Mouse (Mus musculus) granulocyte monocyte progenitor cell, adult 5-6 weeks (primary cell): ENCODE data around the gene Cfap126. TPM values are rescaled to one million over a fixed set of nuclear protein-coding genes. Genes with fewer than 3 reads are reported as not detected.
"Not testable (repeated sequence)": the region's sequence is repeated elsewhere in the genome, so short reads cannot be mapped to it uniquely, and the experiment has no call there.

Source experiments
- ATAC-seq: replicated peaks from 2 replicates; pipeline ENCODE4 v1.8.0; 2016; ENCODE audit warnings: mild to moderate bottlenecking, moderate TSS enrichment, inconsistent platforms; ENCODE audit not compliant: poor library complexity, severe bottlenecking
- total RNA-seq, 2 experiments: library from RNA; stranded (forward) in 1 of 2; stranded (reverse) in 1 of 2; fragments of 200-712, 200-1000 nt in 1 of 2; fragments of >200 nt in 1 of 2; fragmentation: Nextera tagmentation in 1 of 2; gene quantifications; 2 replicates each; pipeline ENCODE4 v1.2.3; 2014 to 2017

Gene Cfap126
- total RNA-seq, 2 experiments from 2014 or later, result 1.5 to 1.7 TPM

- ATAC-seq, result no peak
Observed at GRCm38 (mm10) chr1:171120893-171121292, 7.2 kb downstream of the Cfap126 start.

- ATAC-seq, result peak; percentile 22
Observed at GRCm38 (mm10) chr1:171121839-171122238, 8.1 kb downstream of the Cfap126 start.

- ATAC-seq, result peak; percentile 85
Observed at GRCm38 (mm10) chr1:171122932-171123331, 9.2 kb downstream of the Cfap126 start.

DNA sequence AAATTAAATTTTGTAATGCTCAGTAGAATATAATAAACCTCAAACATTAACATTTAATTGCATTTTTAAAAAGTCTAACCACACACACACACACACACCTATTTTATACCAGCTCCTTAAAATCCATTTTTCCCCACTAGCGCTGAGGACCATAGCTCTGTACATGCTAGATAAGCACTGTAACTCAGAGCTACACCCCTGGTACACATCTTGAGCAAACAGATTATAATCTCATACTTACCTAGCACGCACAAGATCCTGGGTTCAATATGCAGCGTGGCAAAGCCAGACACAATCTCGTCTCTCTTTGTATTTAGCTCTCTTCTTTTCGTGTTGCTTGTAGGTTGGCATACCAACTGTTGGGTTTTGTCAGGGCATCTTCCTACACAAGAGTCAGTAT, 10.7 kb downstream of the Cfap126 start:
- ATAC-seq, result no peak

GRCm38 (mm10) chr1:171129251-171129650, 15.5 kb downstream of the Cfap126 start:
- ATAC-seq, result no peak

DNA sequence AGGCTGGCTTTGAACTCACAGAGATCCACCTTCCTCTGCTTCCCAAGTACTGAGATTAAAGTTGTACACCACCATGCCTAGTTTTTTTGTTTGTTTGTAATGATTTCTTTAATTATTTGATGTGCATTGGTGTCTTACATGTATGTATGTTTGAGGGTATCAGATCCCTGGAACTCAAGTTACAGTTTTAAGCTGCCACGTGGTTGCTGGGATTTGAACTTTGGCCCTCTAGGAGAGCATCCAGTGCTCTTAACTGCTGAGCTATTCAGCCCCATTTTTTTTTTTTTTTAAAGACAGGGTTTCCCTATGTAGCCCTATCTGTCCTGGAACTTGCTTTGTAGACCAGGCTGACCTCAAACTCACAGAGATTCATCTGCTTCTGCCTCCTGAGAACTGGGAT, 17.3 kb downstream of the Cfap126 start:
- no peak for ATAC-seq

DNA sequence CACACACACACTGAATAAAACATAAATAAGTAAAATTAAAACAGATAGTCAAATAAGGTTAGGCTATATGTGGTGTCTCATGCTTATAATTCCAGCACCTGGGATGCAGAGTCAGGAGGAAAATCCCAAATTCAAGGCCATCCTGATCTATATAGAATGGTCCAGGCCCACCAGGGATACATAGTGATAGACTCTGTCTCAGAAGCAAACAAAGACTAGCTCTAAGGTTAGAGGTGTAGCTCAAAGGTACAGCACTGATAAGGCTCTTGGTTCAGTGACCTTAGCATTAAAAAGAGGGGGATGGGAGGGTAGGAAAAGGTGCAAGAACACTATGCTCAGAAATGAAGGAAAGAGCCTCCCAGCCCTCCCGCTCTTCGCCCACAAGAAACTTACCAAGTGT, 21.9 kb downstream of the Cfap126 start:
- ATAC-seq, result no peak

GRCm38 (mm10) chr1:171137486-171138155, 23.9 kb downstream of the Cfap126 start:
- not testable (repeated sequence) for ATAC-seq

DNA sequence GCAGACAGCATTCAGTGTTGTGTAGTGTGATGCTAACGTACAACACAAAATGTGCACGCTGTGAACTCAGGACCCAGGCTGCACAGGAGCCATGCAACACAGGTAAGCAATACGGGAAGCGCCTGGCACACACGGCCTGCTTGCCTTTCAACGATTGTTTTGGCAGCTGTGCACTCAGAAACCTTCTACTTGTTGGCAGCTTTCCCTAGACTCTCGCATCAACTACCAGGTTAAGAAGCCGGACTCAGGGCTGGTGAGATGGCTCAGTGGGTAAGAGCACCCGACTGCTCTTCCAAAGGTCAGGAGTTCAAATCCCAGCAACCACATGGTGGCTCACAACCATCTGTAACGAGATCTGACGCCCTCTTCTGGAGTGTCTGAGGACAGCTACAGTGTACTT, 29.3 kb downstream of the Cfap126 start:
- not testable (repeated sequence) for ATAC-seq

GRCm38 (mm10) chr1:171149974-171150760, 36.4 kb downstream of the Cfap126 start, which contains the start of the genes Sdhc and Mpz:
Gene Sdhc (minus strand): TSS chr1:171150603.
Gene Mpz (plus strand): TSS chr1:171150711.
- ATAC-seq, result peak; percentile 99

DNA sequence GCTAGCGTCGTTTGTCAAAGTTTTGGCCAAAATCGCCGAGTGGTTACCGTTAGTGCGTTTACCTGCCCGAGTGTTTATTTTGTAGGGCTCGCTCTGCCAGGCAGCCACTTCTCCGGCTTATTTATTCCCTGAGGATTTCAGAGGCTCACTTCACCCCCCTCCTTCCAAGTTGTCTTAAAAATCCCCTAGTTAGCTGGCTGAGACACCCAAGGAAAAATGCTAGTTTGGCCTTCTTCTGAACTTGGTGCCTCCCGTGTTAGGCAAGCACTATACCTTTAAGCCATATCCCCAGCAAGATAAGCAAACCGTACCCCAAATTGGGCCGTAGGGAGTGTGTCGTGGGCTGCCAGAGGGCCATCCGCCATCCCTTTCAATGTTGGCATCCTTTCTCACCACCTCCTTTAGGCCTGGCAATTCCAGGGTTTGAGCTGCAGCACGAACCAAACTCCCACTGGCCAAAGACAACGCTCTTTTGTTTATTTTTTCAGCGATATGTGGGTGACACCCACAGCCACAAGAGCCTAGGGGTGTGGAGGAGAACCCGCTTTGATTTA, 37.2 kb downstream of the Cfap126 start:
- ATAC-seq, result no peak

GRCm38 (mm10) chr1:171151966-171152365, 38.2 kb downstream of the Cfap126 start:
- ATAC-seq, result no peak

DNA sequence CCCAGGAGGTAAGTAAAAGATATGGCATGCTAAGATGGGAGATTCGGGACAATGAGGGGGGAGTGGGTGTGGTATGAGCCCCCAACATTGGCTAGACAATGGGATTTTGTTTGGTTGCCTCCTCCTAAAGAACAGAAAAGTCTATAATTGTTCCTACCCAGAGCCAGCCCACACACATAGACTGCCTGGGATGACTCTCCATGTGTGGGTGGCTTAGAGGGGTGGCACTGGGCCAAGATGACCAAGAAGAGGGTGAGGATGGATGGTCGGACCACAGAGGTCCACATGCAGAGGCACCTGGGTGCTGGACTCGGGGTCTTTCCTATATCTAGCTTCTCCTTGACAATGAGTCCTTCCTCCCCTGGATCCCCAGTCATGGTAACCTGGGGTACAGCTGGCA, 42.9 kb downstream of the Cfap126 start:
- ATAC-seq, result no peak

DNA sequence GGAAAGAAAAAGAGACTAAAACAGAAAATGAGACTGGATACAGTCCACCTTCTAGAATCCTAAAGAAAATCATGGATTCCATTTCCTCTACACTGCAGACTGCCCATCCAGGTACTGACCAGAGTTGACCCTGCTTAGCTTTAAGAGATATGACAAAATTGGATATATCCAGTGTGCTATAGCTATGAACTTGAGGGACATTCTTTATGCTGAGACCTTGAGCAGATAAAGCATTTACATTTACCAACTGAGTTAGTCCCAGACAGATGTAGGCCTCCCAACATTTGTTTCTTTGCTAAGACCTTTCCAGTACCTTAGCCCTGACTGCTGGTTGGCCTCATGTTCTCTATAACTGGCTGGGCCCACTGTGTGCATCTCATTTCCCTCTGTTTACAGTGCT, 44.2 kb downstream of the Cfap126 start:
- ATAC-seq, result no peak

DNA sequence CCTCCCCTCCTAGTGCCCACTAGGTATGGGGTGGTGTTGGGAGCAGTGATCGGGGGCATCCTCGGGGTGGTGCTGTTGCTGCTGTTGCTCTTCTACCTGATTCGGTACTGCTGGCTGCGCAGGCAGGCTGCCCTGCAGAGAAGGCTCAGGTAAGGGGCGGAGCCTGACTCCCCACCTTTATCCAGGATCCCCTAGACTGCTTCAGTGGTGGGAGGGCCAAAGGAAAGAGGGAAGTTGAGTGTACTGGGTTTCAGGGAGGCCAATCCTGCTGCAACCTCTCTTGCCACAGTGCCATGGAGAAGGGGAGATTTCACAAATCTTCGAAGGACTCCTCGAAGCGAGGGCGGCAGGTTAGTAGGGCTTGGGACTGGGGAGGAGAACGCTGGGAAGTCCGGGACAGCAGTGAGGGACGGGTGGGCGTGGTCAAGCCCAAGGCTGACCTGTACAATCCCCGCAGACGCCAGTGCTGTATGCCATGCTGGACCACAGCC, 45.8 kb downstream of the Cfap126 start:
- ATAC-seq, result peak; percentile 83

GRCm38 (mm10) chr1:171162526-171162925, 48.8 kb downstream of the Cfap126 start:
- no peak for ATAC-seq

- peak; percentile 47 for ATAC-seq
Observed at GRCm38 (mm10) chr1:171164258-171164657, 50.5 kb downstream of the Cfap126 start.

DNA sequence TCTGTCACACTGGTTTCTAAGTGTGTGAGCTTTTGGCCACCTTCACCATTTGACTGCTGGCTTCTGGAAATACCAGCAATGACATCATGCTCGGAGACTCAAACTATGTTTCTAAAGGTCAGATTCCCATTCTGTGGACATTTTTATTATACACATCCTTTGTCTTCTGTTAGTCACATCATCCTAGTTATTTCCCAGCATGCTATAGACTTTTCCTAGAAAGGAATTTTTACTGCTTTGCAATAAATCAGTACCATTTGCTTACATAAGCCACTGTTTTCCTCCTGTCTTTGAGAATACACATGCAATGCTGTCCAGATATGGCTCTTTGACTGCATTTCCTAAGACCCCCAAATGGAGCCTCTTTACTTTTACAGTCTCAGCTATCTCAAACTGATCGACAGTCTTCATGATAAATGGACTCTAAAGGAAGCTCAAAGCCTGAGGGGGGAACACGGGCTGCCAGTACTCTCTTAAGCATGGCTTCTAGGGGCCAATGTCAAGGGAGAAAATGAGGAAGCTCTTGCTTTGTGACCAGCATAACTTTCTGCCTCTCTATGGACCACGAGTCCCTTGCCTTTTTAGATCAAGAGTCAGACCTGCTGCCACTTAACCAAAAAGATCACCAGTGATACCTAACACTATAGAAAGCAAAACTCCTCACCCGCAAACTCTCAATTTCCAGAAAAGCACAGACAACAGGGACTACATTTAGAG, 52.1 kb downstream of the Cfap126 start:
- ATAC-seq, result peak; percentile 59; the same call in 1 of the 2 replicates

DNA sequence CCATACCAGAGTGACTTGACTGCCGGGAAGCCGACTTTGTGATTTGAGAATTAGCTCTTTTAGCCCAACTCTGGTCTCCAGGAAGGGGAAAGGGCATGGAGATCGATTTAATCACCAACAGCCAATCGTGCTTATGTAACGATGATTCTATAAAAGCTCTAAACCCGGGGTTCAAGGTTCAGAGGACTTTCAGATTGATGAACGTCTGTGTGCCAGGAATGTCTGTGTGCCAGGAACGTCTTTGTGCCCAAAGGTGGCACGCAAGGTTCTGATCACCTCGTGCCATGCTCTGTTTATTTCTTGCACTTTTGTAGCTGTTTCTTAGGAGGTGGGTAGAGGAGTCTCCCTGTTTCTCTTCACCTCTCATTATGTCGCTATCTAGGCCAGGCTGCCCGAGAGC, 55.2 kb downstream of the Cfap126 start:
- ATAC-seq, result no peak

DNA sequence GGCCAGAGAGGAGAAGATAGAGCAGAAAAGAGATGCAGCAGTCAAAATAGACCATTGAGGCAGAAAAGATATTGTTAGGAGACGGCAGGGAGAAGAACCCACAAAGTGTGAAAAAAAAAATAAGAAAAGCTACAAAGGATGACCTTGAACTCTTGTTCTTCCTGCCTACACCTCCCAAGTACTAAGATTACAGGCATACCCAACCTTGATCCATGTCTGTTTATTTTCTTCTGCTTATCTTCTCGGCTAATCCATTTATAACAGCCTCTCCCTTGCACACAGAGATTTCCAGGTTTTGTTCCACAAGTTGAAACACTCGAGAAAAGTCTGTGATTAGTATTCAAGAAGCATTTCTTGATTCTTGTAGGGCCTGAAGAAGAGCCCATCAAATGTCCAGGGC, 56.2 kb downstream of the Cfap126 start:
- no peak for ATAC-seq

DNA sequence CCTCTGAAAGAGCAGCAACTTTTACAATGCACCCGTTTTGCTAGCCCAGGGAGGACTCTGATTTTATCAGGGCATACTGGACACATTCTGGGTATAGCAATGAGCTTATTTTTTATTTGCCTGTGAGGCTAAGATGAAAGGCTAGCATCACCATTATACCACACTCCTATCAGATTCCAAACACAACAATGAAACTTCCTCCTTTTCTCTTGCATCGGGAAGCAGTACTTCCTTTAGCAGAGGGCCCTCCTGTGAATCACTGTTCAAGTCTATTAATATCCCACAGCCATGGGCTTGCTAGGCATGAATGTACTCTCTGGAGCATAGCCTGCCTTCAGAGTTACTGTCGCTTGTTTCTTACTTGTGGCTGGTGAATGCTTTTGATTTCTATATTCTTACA, 57.4 kb downstream of the Cfap126 start:
- ATAC-seq, result peak; percentile 84
